In the genomic region with DNA sequence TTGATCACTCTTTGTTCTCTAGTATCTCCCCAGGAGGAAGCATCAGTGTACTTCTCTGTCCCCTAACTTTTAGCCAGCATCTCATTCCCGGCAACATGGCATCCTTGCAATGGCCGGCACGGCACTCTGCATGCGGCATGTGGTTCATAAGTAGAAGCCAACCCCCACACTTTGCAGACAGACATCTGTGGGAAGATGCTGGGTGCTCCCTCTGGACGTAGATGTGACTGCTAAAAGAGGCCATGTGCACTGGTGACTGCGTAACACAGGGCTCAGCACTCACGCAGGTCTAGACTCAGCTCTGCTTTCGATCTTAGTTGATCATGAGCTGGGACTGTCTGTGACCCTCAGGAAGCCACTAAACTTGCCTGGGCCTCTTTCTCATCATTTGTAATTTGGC, we compare ENCODE assay signal across 23 mouse cellular contexts. TPM values are rescaled to one million over a fixed set of nuclear protein-coding genes. Genes with fewer than 3 reads are reported as not detected.
DNase-seq lines count a peak whose midpoint lies in the region; ATAC-seq and TF ChIP-seq lines count a peak whose summit lies in the region.
"Had no signal": no experiment of that assay in that cellular context is flagged by ENCODE, and none has a peak within 500 bp of the region (broad histone marks: within the 10 kb centered on the region; RNA-seq: fewer than 3 reads in every experiment).

No protein-coding gene starts in this region.

- H3K27ac ChIP-seq in hindbrain, postnatal 0 days: no peak overlapping the region
- H3K27ac ChIP-seq in hindbrain, embryonic 11.5 days (ENCODE audit: low read depth, low read length): no peak overlapping the region
- no peak overlapping the region for H3K27ac ChIP-seq in midbrain, embryonic 10.5 days (replicated peaks)
- H3K27ac ChIP-seq: embryonic facial prominence, embryonic 13.5 days; forebrain, embryonic 12.5 days; gastrocnemius, adult 2 months; hindbrain, embryonic 10.5 days; hindbrain, embryonic 15.5 days had no signal

- TF ChIP-seq CTCF in hindbrain, postnatal 0 days (IDR thresholded peaks at IDR 0.05; ENCODE audit: low read depth): no peak

- H3K9me3 ChIP-seq in hindbrain, postnatal 0 days (ENCODE audit: low read length): no peaks in the 10 kb centered on the region
- no peaks in the 10 kb centered on the region for H3K9me3 ChIP-seq in hindbrain, embryonic 11.5 days (ENCODE audit: control insufficient read depth, low read length)
- no peaks in the 10 kb centered on the region for H3K9me3 ChIP-seq in midbrain, embryonic 10.5 days (replicated peaks)
- H3K9me3 ChIP-seq: embryonic facial prominence, embryonic 13.5 days; forebrain, embryonic 12.5 days; G1E; heart, embryonic 12.5 days; hindbrain, embryonic 10.5 days; hindbrain, embryonic 15.5 days had no signal

- H3K4me3 ChIP-seq in hindbrain, postnatal 0 days (ENCODE audit: low read length): no peak overlapping the region
- H3K4me3 ChIP-seq in hindbrain, embryonic 11.5 days (ENCODE audit: low read depth, low read length): no peak overlapping the region
- H3K4me3 ChIP-seq in midbrain, embryonic 10.5 days: no peak overlapping the region
- H3K4me3 ChIP-seq: embryonic facial prominence, embryonic 13.5 days; forebrain, embryonic 12.5 days; gastrocnemius, adult 2 months; heart, embryonic 12.5 days; hindbrain, embryonic 10.5 days; hindbrain, embryonic 15.5 days had no signal

- H3K9ac ChIP-seq in hindbrain, postnatal 0 days (replicated peaks; ENCODE audit: low read length): no peak overlapping the region
- H3K9ac ChIP-seq in hindbrain, embryonic 11.5 days (ENCODE audit: low read depth, low read length): no peak overlapping the region
- H3K9ac ChIP-seq: embryonic facial prominence, embryonic 13.5 days; forebrain, embryonic 12.5 days; heart, embryonic 12.5 days; hindbrain, embryonic 15.5 days had no signal

- peaks cover 19% of the 10 kb centered on the region for H3K36me3 ChIP-seq in hindbrain, postnatal 0 days (ENCODE audit: insufficient read depth, low read length)
- 0 out of 2 replicates have a peak, but pooled peaks cover 8% of the 10 kb centered on the region for H3K36me3 ChIP-seq in hindbrain, embryonic 11.5 days (ENCODE audit: control insufficient read depth, insufficient read depth, low read length)
- H3K36me3 ChIP-seq in midbrain, embryonic 10.5 days: peaks cover 29% of the 10 kb centered on the region
- H3K36me3 ChIP-seq: G1E had no signal

- no peak for ATAC-seq in cerebellum, adult (ENCODE audit: insufficient number of reproducible peaks, low FRiP score, low TSS enrichment)
- ATAC-seq in hindbrain, postnatal 0 days: no peak
- no peak for ATAC-seq in hindbrain, embryonic 11.5 days (ENCODE audit: low FRiP score)
- ATAC-seq: forebrain, embryonic 16.5 days; inflammation-experienced regulatory T-cells, adult 6 months; intestine, postnatal 0 days had no signal

- H3K4me1 ChIP-seq in hindbrain, postnatal 0 days (ENCODE audit: insufficient read depth, low read length): peaks cover 35% of the 10 kb centered on the region
- peaks cover 13% of the 10 kb centered on the region for H3K4me1 ChIP-seq in hindbrain, embryonic 11.5 days (replicated peaks; ENCODE audit: control insufficient read depth, insufficient read depth, low read length)
- peaks cover 30% of the 10 kb centered on the region for H3K4me1 ChIP-seq in midbrain, embryonic 10.5 days

- 83% methylated on average over 8 of the region's 8 CpGs for WGBS in hindbrain, postnatal 0 days
- WGBS in hindbrain, embryonic 11.5 days: 95% methylated on average over 8 of the region's 8 CpGs
- 93% methylated on average over 8 of the region's 8 CpGs for WGBS in midbrain, embryonic 10.5 days

- H3K4me2 ChIP-seq in hindbrain, postnatal 0 days (ENCODE audit: low read depth, low read length): peak overlapping the region; percentile 5; the same call in 1 of the 2 replicates
- H3K4me2 ChIP-seq in hindbrain, embryonic 11.5 days (replicated peaks; ENCODE audit: low read depth, low read length): no peak overlapping the region
- H3K4me2 ChIP-seq: embryonic facial prominence, embryonic 13.5 days; forebrain, embryonic 12.5 days; heart, embryonic 12.5 days; hindbrain, embryonic 15.5 days had no signal

- DNase-seq in cerebellum, adult 9-10 months: peak; percentile 49
- DNase-seq in hindbrain, postnatal 0 days (ENCODE audit: low spot score): no peak
- no peak for DNase-seq in hindbrain, embryonic 11.5 days (ENCODE audit: low spot score)
- DNase-seq in brain, adult 2 months (ENCODE audit: low read depth, low spot score): peak; percentile 79
- peak; percentile 31 to 37 for DNase-seq in cerebellum, postnatal 25 days
- no peak for DNase-seq in midbrain, embryonic 10.5 days (ENCODE audit: low spot score)
- DNase-seq: adrenal gland, adult 8-10 months; adrenal gland, postnatal 36 days; gastrocnemius, adult 2 months; gastrocnemius, postnatal 25 days; kidney, adult 8-10 months had no signal

- H3K27me3 ChIP-seq in hindbrain, postnatal 0 days (ENCODE audit: insufficient read depth, low read length): no peaks in the 10 kb centered on the region
- H3K27me3 ChIP-seq in hindbrain, embryonic 11.5 days (ENCODE audit: control insufficient read depth, insufficient read depth, low read length): no peaks in the 10 kb centered on the region
- H3K27me3 ChIP-seq in midbrain, embryonic 10.5 days (ENCODE audit: low read depth, poor library complexity, severe bottlenecking): no peaks in the 10 kb centered on the region
- H3K27me3 ChIP-seq: embryonic facial prominence, embryonic 13.5 days; forebrain, embryonic 12.5 days; heart, embryonic 12.5 days; hindbrain, embryonic 15.5 days had no signal

RNA-seq across cellular contexts. Expression of a gene that starts 8.5 kb away (rescaled TPM):
- 512 and 570 TPM in 2 replicates for total RNA-seq in hindbrain, postnatal 0 days (2014; rRNA removed)
- 306 and 307 TPM in 2 replicates for polyA plus RNA-seq in hindbrain, postnatal 0 days (2015; fragmentation: Nextera tagmentation; extraction: Ambion mirVana)
- polyA plus RNA-seq in hindbrain, embryonic 11.5 days (2014; fragmentation: Nextera tagmentation; extraction: Ambion mirVana): 94.6 and 112 TPM in 2 replicates
- polyA plus RNA-seq in midbrain, embryonic 10.5 days (2016; fragmentation: Nextera tagmentation; extraction: Ambion mirVana): 112 and 134 TPM in 2 replicates

RNA-seq across cellular contexts. Expression of a gene that starts 18.8 kb away (rescaled TPM):
- 177 and 178 TPM in 2 replicates for total RNA-seq in hindbrain, postnatal 0 days (2014; rRNA removed)
- polyA plus RNA-seq in hindbrain, postnatal 0 days (2015; fragmentation: Nextera tagmentation; extraction: Ambion mirVana): 103 and 108 TPM in 2 replicates
- polyA plus RNA-seq in hindbrain, embryonic 11.5 days (2014; fragmentation: Nextera tagmentation; extraction: Ambion mirVana): 51.2 and 52.5 TPM in 2 replicates
- 34.2 and 41.7 TPM in 2 replicates for polyA plus RNA-seq in midbrain, embryonic 10.5 days (2016; fragmentation: Nextera tagmentation; extraction: Ambion mirVana)

RNA-seq across cellular contexts. Expression of a gene that starts 27.0 kb away (rescaled TPM):
- 0.36 TPM in 1 of 2 replicates, not detected in the other for total RNA-seq in hindbrain, postnatal 0 days (2014; rRNA removed)
- polyA plus RNA-seq in hindbrain, postnatal 0 days (2015; fragmentation: Nextera tagmentation; extraction: Ambion mirVana): 0.11 TPM in 1 of 2 replicates, not detected in the other
- polyA plus RNA-seq in hindbrain, embryonic 11.5 days (2014; fragmentation: Nextera tagmentation; extraction: Ambion mirVana): not detected in 2 replicates
- polyA plus RNA-seq in midbrain, embryonic 10.5 days (2016; fragmentation: Nextera tagmentation; extraction: Ambion mirVana): 0.07 and 0.17 TPM in 2 replicates
- total RNA-seq: G1E; gastrocnemius, adult 2 months; gastrocnemius, postnatal 25 days; granulocyte monocyte progenitor cell, adult 5-6 weeks; heart, postnatal 25 days had no signal
- polyA plus RNA-seq: G1E; inflammation-experienced regulatory T-cells, adult 6 months had no signal

Comparison
In these comparisons a context has a peak if more than half of its experiments do, and no peak if none do; other contexts are left out.
1. DNase-seq: peak in cerebellum, adult 9-10 months (single experiment), brain, adult 2 months (single experiment) and cerebellum, postnatal 25 days (2 of 2); none in hindbrain, postnatal 0 days (single experiment), hindbrain, embryonic 11.5 days (single experiment) and midbrain, embryonic 10.5 days (single experiment).